Mouse (Mus musculus) C2C12 (cell line): ENCODE measurements around the gene Coro1c.

Source experiments
- CEBPB ChIP-seq: IDR thresholded peaks from one replicate; pipeline ENCODE4 v1.6.1; 2011; ENCODE audit warnings: low read depth, mild to moderate bottlenecking, control low read depth, moderate library complexity
- CTCF ChIP-seq: IDR thresholded peaks from one replicate; pipeline ENCODE4 v1.5.1; 2011; ENCODE audit not compliant: control insufficient read depth, insufficient read depth, insufficient read length
- FOSL1 ChIP-seq: IDR thresholded peaks from one replicate; pipeline ENCODE4 v1.8.0; 2011; ENCODE audit warnings: mild to moderate bottlenecking, low read length; ENCODE audit not compliant: poor library complexity, insufficient read depth, severe bottlenecking
- MAX ChIP-seq: IDR thresholded peaks from one replicate; pipeline ENCODE4 v1.6.1; 2011; ENCODE audit warnings: mild to moderate bottlenecking, control low read depth
- MYOD1 ChIP-seq: IDR thresholded peaks from one replicate; pipeline ENCODE4 v1.6.1; 2011; ENCODE audit warnings: low read depth; ENCODE audit not compliant: control insufficient read depth, insufficient read length
- MYOG ChIP-seq: IDR thresholded peaks from one replicate; pipeline ENCODE4 v1.6.1; 2011; ENCODE audit not compliant: control insufficient read depth, insufficient read length; ENCODE audit errors: extremely low read depth
- USF1 ChIP-seq: IDR thresholded peaks from one replicate; pipeline ENCODE4 v1.6.1; 2011; ENCODE audit warnings: low read depth, mild to moderate bottlenecking, control low read depth, moderate library complexity

DNA sequence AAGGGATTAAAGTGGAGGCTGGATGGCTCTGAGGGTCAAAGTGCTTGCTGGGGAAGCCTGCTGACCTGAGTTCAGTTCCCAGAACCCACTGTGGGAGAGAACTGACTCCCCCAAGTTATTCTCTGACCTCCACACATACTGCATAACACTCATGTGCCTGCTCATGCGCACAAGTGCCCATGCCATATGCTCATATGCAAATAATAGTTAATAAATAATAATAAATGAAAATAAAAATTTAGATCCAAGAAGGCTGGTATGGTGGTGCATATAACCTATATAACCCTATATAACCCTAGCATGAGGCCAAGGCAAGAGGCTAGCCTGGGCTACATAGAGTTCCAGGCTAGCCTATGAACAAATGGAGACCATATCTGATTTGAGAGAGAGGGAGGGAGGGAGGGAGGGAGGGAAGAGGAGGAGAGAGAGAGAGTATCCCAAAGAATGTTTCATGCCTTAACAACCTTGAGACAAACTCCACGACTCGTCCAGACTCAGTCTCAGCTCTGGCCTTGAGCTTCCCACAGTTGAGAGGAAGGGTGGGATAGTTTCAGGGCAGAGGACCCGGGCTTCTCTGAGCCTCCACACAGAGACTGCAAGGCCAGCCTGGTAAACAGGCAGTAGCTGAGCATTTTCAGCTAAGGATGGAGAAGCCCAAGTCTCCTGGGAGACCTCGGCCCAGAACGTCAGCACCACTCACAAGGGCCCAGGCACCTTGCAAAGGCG lies 78.8 kb downstream of the Coro1c start:
- TF ChIP-seq CTCF, result no peak
- TF ChIP-seq USF1, result no peak
- no peak for TF ChIP-seq CEBPB
- TF ChIP-seq FOSL1, result no peak
- TF ChIP-seq MAX, result no peak
- no peak for TF ChIP-seq MYOD1
- no peak for TF ChIP-seq MYOG
